In the genomic region with DNA sequence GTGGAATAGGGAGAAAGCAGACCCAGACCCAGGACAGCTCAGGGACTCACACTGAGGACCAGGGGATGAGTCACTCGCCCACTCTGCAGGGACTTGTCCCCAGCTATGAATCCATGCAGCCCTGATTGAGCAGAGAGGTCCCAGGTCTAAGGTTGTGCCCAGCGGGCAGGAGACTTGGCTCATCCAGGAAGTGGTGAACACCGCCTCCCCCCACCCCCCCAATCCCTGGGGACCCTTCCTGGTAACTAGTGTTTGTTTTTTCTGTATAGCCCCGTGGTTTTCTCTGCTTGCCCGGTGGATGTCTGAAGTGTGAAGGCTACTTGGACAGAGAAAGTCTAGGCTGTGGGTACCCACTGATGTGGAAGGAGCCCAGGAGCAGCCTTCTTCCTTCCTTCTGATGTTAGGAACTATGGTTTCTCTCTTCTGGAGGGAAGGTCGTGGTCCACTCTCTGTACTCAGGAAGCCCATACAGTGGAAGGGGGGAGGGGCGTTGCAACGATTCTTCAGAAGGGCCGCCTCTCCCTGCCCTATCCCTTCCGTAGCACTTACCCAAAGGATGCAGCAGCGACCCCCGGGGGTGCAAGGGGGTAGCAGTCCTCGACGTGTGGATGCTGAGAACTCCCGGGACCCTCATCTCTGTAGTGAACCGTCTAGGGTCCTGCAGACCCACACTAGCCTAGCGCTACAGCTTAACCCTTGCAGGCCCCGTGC, we compare ENCODE assay signal across 8 mouse cellular contexts.
A peak's percentile ranks its signal among the peaks of the same experiment; 100 is the strongest.
DNase-seq lines count a peak whose midpoint lies in the region; ATAC-seq and TF ChIP-seq lines count a peak whose summit lies in the region.

No protein-coding gene starts in this region.

- H3K36me3 ChIP-seq in spleen, adult 2 months (ENCODE audit: control insufficient read depth, insufficient read depth, low read length): no peaks in the 10 kb centered on the region
- H3K36me3 ChIP-seq in heart, embryonic 16.5 days (ENCODE audit: control insufficient read depth, insufficient read depth): no peaks in the 10 kb centered on the region
- peaks cover 5% of the 10 kb centered on the region; the same call in 1 of the 2 replicates for H3K36me3 ChIP-seq in midbrain, embryonic 10.5 days

- H3K4me2 ChIP-seq in heart, embryonic 16.5 days (ENCODE audit: low read depth, low read length): peak overlapping the region; percentile 83

- H3K4me3 ChIP-seq in spleen, adult 2 months (ENCODE audit: extremely low read depth, insufficient read depth, insufficient read length): peak overlapping the region; percentile 65; the same call in 1 of the 2 replicates
- H3K4me3 ChIP-seq in heart, embryonic 16.5 days (ENCODE audit: low read length): peak overlapping the region; percentile 75
- peak overlapping the region; percentile 77 for H3K4me3 ChIP-seq in midbrain, embryonic 10.5 days

- peak overlapping the region; percentile 42 for H3K27ac ChIP-seq in spleen, adult 2 months (ENCODE audit: insufficient read depth, low read length)
- H3K27ac ChIP-seq in heart, embryonic 16.5 days (ENCODE audit: low read length): peak overlapping the region; percentile 86
- peak overlapping the region; percentile 96 for H3K27ac ChIP-seq in midbrain, embryonic 10.5 days (replicated peaks)

- TF ChIP-seq POLR2A in spleen, adult 2 months (IDR thresholded peaks at IDR 0.05; ENCODE audit: low read depth, low read length): no peak

- ATAC-seq in heart, embryonic 16.5 days (replicated peaks; ENCODE audit: extremely low read depth, insufficient read depth, low FRiP score): peak; percentile 61
- ATAC-seq in frontal cortex, adult (ENCODE audit: low TSS enrichment): no peak

- H3K27me3 ChIP-seq in spleen, adult 2 months (ENCODE audit: control insufficient read depth, insufficient read depth, low read length): no peaks in the 10 kb centered on the region; the same call in 1 of the 2 replicates
- peaks cover 20% of the 10 kb centered on the region for H3K27me3 ChIP-seq in heart, embryonic 16.5 days (ENCODE audit: control insufficient read depth, insufficient read depth, low read length)
- peaks cover 17% of the 10 kb centered on the region for H3K27me3 ChIP-seq in midbrain, embryonic 10.5 days (ENCODE audit: low read depth, poor library complexity, severe bottlenecking)

- H3K9me3 ChIP-seq in heart, embryonic 16.5 days (replicated peaks; ENCODE audit: control insufficient read depth, low read length): no peaks in the 10 kb centered on the region
- H3K9me3 ChIP-seq in midbrain, embryonic 10.5 days (replicated peaks): no peaks in the 10 kb centered on the region

- peak in 1 of 2 experiments; percentile 22 for DNase-seq in spleen, adult 2 months (ENCODE audit: low read depth in 1 of 2, low spot score in 2 of 2)
- DNase-seq in spleen, adult 12 weeks (ENCODE audit: low spot score): no peak
- peak; percentile 82 for DNase-seq in embryo, embryonic 9.5 days (ENCODE audit: extremely low spot score)
- peak; percentile 82 to 87 for DNase-seq in kidney, postnatal 25 days
- peak; percentile 66 for DNase-seq in midbrain, embryonic 10.5 days (ENCODE audit: low spot score)
- DNase-seq in thymus, postnatal 0 days (ENCODE audit: low spot score): peak; percentile 69

- 5% methylated on average over 18 of the region's 18 CpGs for WGBS in spleen, adult 2 months
- WGBS in heart, embryonic 16.5 days: 4% methylated on average over 18 of the region's 18 CpGs
- WGBS in midbrain, embryonic 10.5 days: 4% methylated on average over 18 of the region's 18 CpGs

- no peak for TF ChIP-seq CTCF in spleen, adult 2 months (IDR thresholded peaks at IDR 0.05; ENCODE audit: extremely low read depth, insufficient read depth, insufficient read length, insufficient replicate concordance)

- H3K4me1 ChIP-seq in spleen, adult 2 months (ENCODE audit: control insufficient read depth, insufficient read depth, insufficient read length): peaks cover 21% of the 10 kb centered on the region; the same call in 1 of the 2 replicates
- H3K4me1 ChIP-seq in heart, embryonic 16.5 days (ENCODE audit: control insufficient read depth, insufficient read depth, low read length): peaks cover 50% of the 10 kb centered on the region
- peaks cover 82% of the 10 kb centered on the region for H3K4me1 ChIP-seq in midbrain, embryonic 10.5 days

- peak overlapping the region; percentile 78 for H3K9ac ChIP-seq in heart, embryonic 16.5 days (ENCODE audit: low read length)

Comparison
In these comparisons a context has a peak if more than half of its experiments do, and no peak if none do; other contexts are left out.
1. H3K27ac ChIP-seq: peak in every context shown above with its lines; median percentile 96 in midbrain, embryonic 10.5 days; 86 in heart, embryonic 16.5 days; 42 in spleen, adult 2 months.